Mouse (Mus musculus) B cell, adult (primary cell): Measurements from ENCODE around the gene Cyp2d9. TPM values are rescaled to one million over a fixed set of nuclear protein-coding genes. Genes with fewer than 3 reads are reported as not detected.

ENCODE experiments used
- total RNA-seq: library from RNA; stranded (reverse); gene quantifications from 4 replicates; pipeline ENCODE4 v1.2.4, GENCODE M21; 2023; ENCODE audit not compliant: inconsistent age

Cyp2d9 gene
- total RNA-seq: not detected in 4 replicates

GRCm38 (mm10) chr15:82433137-82433536, at the start of gene Cyp2d9:
TSS of gene Cyp2d9 (plus strand) at chr15:82433437.

GRCm38 (mm10) chr15:82393922-82394321, 39.3 kb upstream of the Cyp2d9 start, which contains the start of gene Cyp2d11:
TSS of gene Cyp2d11 (minus strand) at chr15:82394022.

GRCm38 (mm10) chr15:82406981-82407380, 26.3 kb upstream of the Cyp2d9 start, which contains the start of gene Cyp2d10:
TSS of gene Cyp2d10 (minus strand) at chr15:82407195.

Other genes with a start within 250 kb of the Cyp2d9 start
- gene Shisa8, start 220.6 kb upstream of the Cyp2d9 start, total RNA-seq: 5.5 to 8.9 TPM (median 6.7 TPM) in 4 replicates
- gene Tnfrsf13c, start 209.1 kb upstream of the Cyp2d9 start, total RNA-seq: 309 to 334 TPM (median 329 TPM) in 4 replicates
- 0.77 to 4.2 TPM (median 1.6 TPM) in 4 replicates for gene Cenpm, start 188.7 kb upstream of the Cyp2d9 start, total RNA-seq
- 0.32 TPM in 1 of 4 replicates, not detected in the others for gene 1500009C09Rik, start 181.0 kb upstream of the Cyp2d9 start, total RNA-seq
- 0.48 TPM in 1 of 4 replicates, not detected in the others for gene Sept3, start 158.5 kb upstream of the Cyp2d9 start, total RNA-seq
- not detected in 4 replicates for gene Wbp2nl, start 134.5 kb upstream of the Cyp2d9 start, total RNA-seq
- gene Naga, start 94.5 kb upstream of the Cyp2d9 start, total RNA-seq: 44.4 to 66.9 TPM (median 50.7 TPM) in 4 replicates
- gene Pheta2, start 94.5 kb upstream of the Cyp2d9 start, total RNA-seq: 0.24 TPM in 1 of 4 replicates, not detected in the others
- gene Smdt1, start 94.5 kb upstream of the Cyp2d9 start, total RNA-seq: 85.5 to 111 TPM (median 94.6 TPM) in 4 replicates
- gene Ndufa6, start 79.1 kb upstream of the Cyp2d9 start, total RNA-seq: 95.5 to 108 TPM (median 98.9 TPM) in 4 replicates
- gene Cyp2d22, start 53.2 kb upstream of the Cyp2d9 start, total RNA-seq: 4.4 to 8.3 TPM (median 6.6 TPM) in 4 replicates
- gene Cyp2d11, start 39.4 kb upstream of the Cyp2d9 start, total RNA-seq: not detected in 4 replicates
- gene Cyp2d10, start 26.2 kb upstream of the Cyp2d9 start, total RNA-seq: not detected in 4 replicates
- not detected in 4 replicates for gene Cyp2d12, start 121.6 kb downstream of the Cyp2d9 start, total RNA-seq
- not detected in 4 replicates for gene Cyp2d34, start 187.5 kb downstream of the Cyp2d9 start, total RNA-seq